Mouse (Mus musculus) MEL (cell line): ENCODE measurements around the gene 1700013G24Rik.

ENCODE experiments used
- CTCF ChIP-seq, 3 experiments: IDR thresholded peaks in 2 of 3; conservative IDR thresholded peaks in 1 of 3; 2 replicates each; pipeline ENCODE4 v1.5.1; 2011 to 2012; ENCODE audit warnings: low read length in 3 of 3, low read depth in 2 of 3, mild to moderate bottlenecking in 2 of 3, improper control_type of control experiment in 1 of 3, inconsistent platforms in 1 of 3, mixed read lengths in 1 of 3, moderate library complexity in 1 of 3; ENCODE audit not compliant: control insufficient read depth in 1 of 3, insufficient read depth in 1 of 3, poor library complexity in 1 of 3, severe bottlenecking in 1 of 3
- POLR2A ChIP-seq, 2 experiments: IDR thresholded peaks; 2 replicates each; pipeline ENCODE4 v1.6.1; 2011 to 2012; ENCODE audit warnings: low read length in 2 of 2, mild to moderate bottlenecking in 2 of 2, control low read depth in 1 of 2, improper control_type of control experiment in 1 of 2, low read depth in 1 of 2, moderate library complexity in 1 of 2; ENCODE audit not compliant: control insufficient read depth in 1 of 2, insufficient read depth in 1 of 2, poor library complexity in 1 of 2
- USF1 ChIP-seq: IDR thresholded peaks from 2 replicates; pipeline ENCODE4 v1.6.1; 2014; ENCODE audit warnings: low read depth, mild to moderate bottlenecking, inconsistent platforms, low read length, improper control_type of control experiment, moderate library complexity
- ZNF384 ChIP-seq: IDR thresholded peaks from 2 replicates; pipeline ENCODE4 v1.6.1; 2012; ENCODE audit warnings: low read depth, mild to moderate bottlenecking, inconsistent platforms, low read length, improper control_type of control experiment

DNA sequence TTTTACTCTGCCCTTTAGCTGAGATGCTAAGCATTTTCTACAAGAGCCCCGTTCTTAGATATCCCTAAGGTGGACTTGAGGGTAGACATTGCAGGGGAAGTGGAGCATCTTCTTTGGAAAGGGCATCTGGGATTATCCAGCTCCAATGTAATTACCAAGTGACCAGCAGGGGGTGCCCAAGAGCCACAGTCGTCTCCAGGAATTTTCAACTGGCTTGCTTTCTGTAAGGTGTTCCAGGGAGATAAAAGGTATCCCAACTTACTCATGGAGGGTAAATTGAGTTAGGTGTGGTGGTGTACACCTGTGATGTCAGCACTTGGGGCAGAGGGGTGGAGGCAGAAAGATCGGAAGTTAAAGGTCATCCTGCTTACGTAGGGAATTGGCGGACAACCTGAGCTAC is 9.5 kb upstream of the 1700013G24Rik start:
- TF ChIP-seq CTCF (IDR thresholded peaks at IDR 0.05 in 2 of 3, conservative IDR thresholded peaks at IDR 0.05 in 1 of 3; ENCODE audit: control insufficient read depth in 1 of 3, insufficient read depth in 1 of 3, low read depth in 2 of 3, low read length in 3 of 3, poor library complexity in 1 of 3, severe bottlenecking in 1 of 3), result peak; percentile 74 to 83 (median 79)
- no peak for TF ChIP-seq USF1
- no peak for TF ChIP-seq ZNF384
- TF ChIP-seq POLR2A (IDR thresholded peaks at IDR 0.05; ENCODE audit: control insufficient read depth in 1 of 2, insufficient read depth in 1 of 2, low read depth in 1 of 2, low read length in 2 of 2, poor library complexity in 1 of 2), result no peak
